Mouse (Mus musculus) liver, embryonic 12.5 days (tissue): ENCODE measurements around the gene Cask. TPM values are rescaled to one million over a fixed set of nuclear protein-coding genes. Genes with fewer than 3 reads are reported as not detected.

Experiments used
- ATAC-seq: fragments of 200-750 bp; cut with Nextera tagmentation; 2 replicates; pipeline ENCODE4 v1.8.0; 2017; ENCODE audit warnings: moderate number of reproducible peaks, mild to moderate bottlenecking, moderate library complexity
- H3K27ac ChIP-seq: fragments of 300-500 bp; sonication (generic); 2 replicates; pipeline ENCODE4 v1.5.1; 2016; ENCODE audit warnings: mild to moderate bottlenecking
- H3K27me3 ChIP-seq: fragments of 300-500 bp; sonication (generic); replicated peaks from 2 replicates; pipeline ENCODE4 v1.6.1; 2016; ENCODE audit warnings: mild to moderate bottlenecking, moderate library complexity
- H3K36me3 ChIP-seq: fragments of 300-500 bp; sonication (generic); 2 replicates; pipeline ENCODE4 v1.6.1; 2016; ENCODE audit warnings: mild to moderate bottlenecking, moderate library complexity
- H3K4me1 ChIP-seq: fragments of 300-500 bp; sonication (generic); 2 replicates; pipeline ENCODE4 v1.6.1; 2016
- H3K4me2 ChIP-seq: fragments of 300-500 bp; sonication (generic); 2 replicates; pipeline ENCODE4 v1.6.1; 2016; ENCODE audit warnings: mild to moderate bottlenecking, moderate library complexity
- H3K4me3 ChIP-seq: fragments of 300-500 bp; sonication (generic); 2 replicates; pipeline ENCODE4 v1.5.1; 2016; ENCODE audit warnings: mild to moderate bottlenecking, moderate library complexity
- H3K9ac ChIP-seq: fragments of 300-500 bp; sonication (generic); 2 replicates; pipeline ENCODE4 v1.6.1; 2016; ENCODE audit warnings: mild to moderate bottlenecking, moderate library complexity
- H3K9me3 ChIP-seq: fragments of 300-500 bp; sonication (generic); replicated peaks from 2 replicates; pipeline ENCODE4 v1.6.1; 2016; ENCODE audit warnings: mild to moderate bottlenecking, moderate library complexity
- WGBS: fragments of 180-500 bp; shearing (Covaris S2); methylation state at CpG from one replicate; pipeline ENCODE4 v1.1.7; 2016; ENCODE audit not compliant: insufficient replicate concordance; 5-methylcytosine and 5-hydroxymethylcytosine counted together
- microRNA-seq: library from miRNA; unstranded; fragments of <30 nt; microRNA quantifications from one replicate; pipeline ENCODE4, GENCODE M21; 2017
- polyA plus RNA-seq: library from polyadenylated mRNA; unstranded; fragments of >200 nt; fragmentation: Nextera tagmentation; extraction: Ambion mirVana; gene quantifications from 2 replicates; pipeline ENCODE4 v1.2.1, GENCODE M21; 2016

Cask gene
- polyA plus RNA-seq, 1 experiment from 2014 or later = 1.5 TPM

DNA sequence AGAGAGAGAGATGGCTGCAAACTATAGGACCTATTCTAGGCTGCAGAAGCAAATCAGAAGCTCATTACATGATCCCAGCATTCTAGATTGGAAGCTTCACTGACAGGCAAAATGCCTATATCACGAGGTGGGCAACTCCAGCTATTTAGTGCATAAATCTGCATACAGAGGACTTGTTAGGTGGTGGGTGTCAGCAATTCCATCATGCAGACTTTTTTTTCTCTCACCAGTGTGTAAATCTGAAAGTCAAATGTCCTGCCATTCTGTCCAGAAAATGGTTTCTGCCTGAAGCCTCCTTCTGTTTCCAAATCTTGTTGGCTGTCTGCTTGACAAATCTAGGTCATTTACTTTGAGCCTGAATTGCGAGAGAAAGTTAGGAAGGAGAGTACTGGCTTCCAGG, 373.6 kb downstream of the Cask start:
- H3K9me3 ChIP-seq = no peaks in the 10 kb centered on the region
- H3K4me2 ChIP-seq = no peak overlapping the region
- no peak overlapping the region for H3K4me3 ChIP-seq
- H3K4me1 ChIP-seq = no peaks in the 10 kb centered on the region
- H3K27me3 ChIP-seq = no peaks in the 10 kb centered on the region
- no peak for ATAC-seq
- 56% methylated on average over 2 of the region's 2 CpGs for WGBS
- no peak overlapping the region for H3K9ac ChIP-seq
- no peaks in the 10 kb centered on the region for H3K36me3 ChIP-seq
- H3K27ac ChIP-seq = no peak overlapping the region

DNA sequence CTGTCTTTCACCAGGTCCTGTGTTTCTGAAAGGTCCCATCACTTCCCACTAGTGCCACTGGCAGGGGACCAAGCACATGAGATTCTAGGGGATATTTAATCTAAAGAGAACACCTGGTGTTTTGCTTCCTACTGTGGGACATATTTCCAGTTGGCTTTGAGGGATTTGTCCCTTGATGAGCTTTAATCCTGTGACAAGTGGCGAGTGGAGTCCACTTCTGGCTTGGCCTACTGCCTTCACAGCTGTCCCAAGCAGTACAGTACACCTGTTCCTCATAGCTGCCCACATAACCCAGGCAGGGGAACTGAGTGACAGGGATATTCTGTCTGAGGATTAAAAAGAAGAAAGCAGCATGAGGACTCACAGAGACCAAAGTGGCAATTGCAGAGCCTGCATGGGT, 375.8 kb downstream of the Cask start:
- Histone ChIP-seq H3K36me3 (no peaks in the 10 kb centered on the region), H3K9ac (no peak overlapping the region), H3K4me1 (no peaks in the 10 kb centered on the region), H3K9me3 (no peaks in the 10 kb centered on the region), H3K27me3 (no peaks in the 10 kb centered on the region), H3K4me3 (no peak overlapping the region), H3K27ac (no peak overlapping the region), H3K4me2 (no peak overlapping the region)
- no peak for ATAC-seq
- WGBS = 44% methylated on average over 1 of the region's 1 CpGs

DNA sequence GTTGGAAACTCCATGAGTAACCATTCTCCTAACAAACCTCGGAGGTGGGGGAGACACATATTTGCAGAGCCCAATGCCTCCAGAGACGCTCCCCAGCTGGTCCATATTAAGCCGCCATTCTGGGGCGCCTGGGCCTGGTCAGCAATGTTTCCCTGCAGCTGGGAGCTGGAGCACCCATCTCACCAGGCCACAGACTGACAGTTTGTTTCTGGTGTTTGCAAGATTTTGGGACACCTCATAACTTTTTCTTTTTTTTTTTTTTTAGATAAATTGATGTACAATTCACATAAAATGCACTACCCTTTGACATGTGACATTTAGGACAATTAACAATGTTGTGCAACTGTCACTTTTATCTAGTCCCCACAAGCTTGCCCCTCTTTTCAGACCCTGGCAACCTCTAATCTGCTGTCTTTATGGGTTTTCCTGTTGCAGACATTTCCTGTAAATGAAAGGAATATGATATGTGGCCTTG, 378.4 kb downstream of the Cask start:
- Histone ChIP-seq H3K4me1 (no peaks in the 10 kb centered on the region), H3K27me3 (no peaks in the 10 kb centered on the region), H3K4me3 (no peak overlapping the region), H3K36me3 (no peaks in the 10 kb centered on the region), H3K9me3 (no peaks in the 10 kb centered on the region), H3K4me2 (no peak overlapping the region), H3K9ac (no peak overlapping the region), H3K27ac (no peak overlapping the region)
- WGBS = 67% methylated on average over 4 of the region's 4 CpGs
- ATAC-seq = no peak

DNA sequence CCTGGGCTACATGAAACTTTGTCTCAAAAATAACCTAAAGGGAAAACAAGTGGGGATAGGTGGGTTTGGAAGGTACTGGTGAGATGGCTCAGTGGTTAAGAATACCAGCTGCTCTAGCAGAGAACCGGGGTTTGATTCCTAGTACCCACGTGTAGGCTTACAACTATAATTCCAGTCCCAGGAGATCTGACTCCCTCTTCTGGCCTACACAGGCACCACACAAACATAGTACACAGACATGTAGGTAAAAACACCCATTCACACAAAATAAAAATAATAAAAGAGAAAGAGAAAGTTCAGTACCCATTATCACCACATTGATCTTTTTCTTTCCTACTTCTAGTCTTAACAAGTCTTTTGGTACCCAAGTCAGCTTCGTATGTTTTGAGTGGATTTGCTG, 379.2 kb downstream of the Cask start:
- Histone ChIP-seq H3K27me3 (no peaks in the 10 kb centered on the region), H3K4me2 (no peak overlapping the region), H3K36me3 (no peaks in the 10 kb centered on the region), H3K4me3 (no peak overlapping the region), H3K27ac (no peak overlapping the region), H3K4me1 (no peaks in the 10 kb centered on the region), H3K9ac (no peak overlapping the region), H3K9me3 (no peaks in the 10 kb centered on the region)
- WGBS = 72% methylated on average over 3 of the region's 3 CpGs
- no peak for ATAC-seq

DNA sequence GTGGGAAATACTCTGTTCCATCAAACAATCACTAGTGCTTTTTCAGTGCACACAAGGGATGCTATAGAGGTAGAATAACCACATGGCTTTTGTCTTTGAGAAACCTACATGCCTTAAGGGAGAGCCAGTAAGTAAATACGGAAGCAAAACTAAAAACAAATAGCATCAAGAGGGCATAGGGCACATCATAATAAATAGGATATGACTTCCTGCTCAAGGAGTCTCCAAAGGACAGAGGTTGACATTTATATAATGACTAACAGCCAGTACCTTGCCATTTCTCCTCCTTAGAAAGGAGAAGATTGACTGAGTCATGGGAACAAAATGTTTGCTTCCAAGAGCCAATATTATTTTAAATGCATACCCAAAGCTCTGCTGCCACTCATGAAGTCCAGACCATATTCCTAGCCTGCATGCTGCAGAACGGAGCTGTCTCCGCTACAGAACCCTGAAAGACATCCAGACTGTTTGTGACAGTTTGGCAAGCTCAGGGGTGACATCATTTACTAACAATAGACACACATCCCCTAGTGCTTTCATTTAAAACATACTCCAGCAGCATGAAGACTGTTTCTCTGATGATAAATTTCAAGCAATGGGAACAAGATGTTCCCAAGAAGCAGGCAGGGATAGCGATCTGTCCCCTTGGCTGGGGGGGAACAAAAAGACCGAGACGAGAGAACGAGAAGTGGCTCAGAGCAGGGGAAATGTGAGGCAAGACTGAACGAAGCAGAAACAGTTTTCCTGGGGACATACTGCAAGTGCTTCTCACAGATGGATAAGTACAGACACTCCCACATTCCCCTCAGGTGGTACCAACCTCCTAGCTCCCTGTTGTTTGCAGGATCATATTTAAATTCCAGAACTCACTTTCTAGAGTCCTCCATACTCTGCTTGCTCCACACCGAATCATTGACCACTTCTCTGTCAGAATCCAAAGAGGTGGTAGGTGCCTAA, 381.7 kb downstream of the Cask start:
- Histone ChIP-seq H3K9ac (no peak overlapping the region), H3K27me3 (no peaks in the 10 kb centered on the region), H3K9me3 (no peaks in the 10 kb centered on the region), H3K27ac (no peak overlapping the region), H3K4me3 (no peak overlapping the region), H3K36me3 (no peaks in the 10 kb centered on the region), H3K4me2 (no peak overlapping the region), H3K4me1 (no peaks in the 10 kb centered on the region)
- WGBS = 53% methylated on average over 9 of the region's 9 CpGs
- ATAC-seq = no peak

DNA sequence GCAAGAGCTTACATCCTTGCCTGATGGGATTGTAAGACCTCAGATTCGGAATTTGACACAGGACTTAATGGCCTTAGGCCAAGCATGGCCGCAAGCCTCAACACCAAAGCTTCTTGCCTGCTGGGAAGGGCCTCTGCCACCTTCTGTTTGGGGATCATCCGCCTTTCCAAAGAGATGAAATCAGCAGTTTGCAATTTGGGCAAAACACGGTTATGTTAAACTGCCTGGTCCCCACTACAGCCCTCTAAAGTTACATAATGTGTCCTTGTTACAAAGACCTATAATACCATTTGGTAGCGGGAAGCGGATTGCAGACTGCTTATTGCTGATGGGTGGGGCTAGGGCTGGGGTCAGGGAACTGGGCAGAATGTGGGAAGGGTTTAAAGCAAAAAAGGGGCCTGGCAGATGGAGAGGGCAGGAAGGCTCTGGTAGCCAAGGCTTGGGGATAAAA, 384.0 kb downstream of the Cask start:
- no peaks in the 10 kb centered on the region for H3K27me3 ChIP-seq
- H3K36me3 ChIP-seq = no peaks in the 10 kb centered on the region
- no peaks in the 10 kb centered on the region for H3K9me3 ChIP-seq
- no peak for ATAC-seq
- H3K27ac ChIP-seq = no peak overlapping the region
- 77% methylated on average over 6 of the region's 6 CpGs for WGBS
- H3K4me1 ChIP-seq = peaks cover 1% of the 10 kb centered on the region; the same call in 1 of the 2 replicates
- H3K9ac ChIP-seq = no peak overlapping the region
- H3K4me2 ChIP-seq = no peak overlapping the region
- H3K4me3 ChIP-seq = no peak overlapping the region

Small RNA genes lying within 50 kb of the gene (microRNA-seq; reads per million reads assigned to microRNA genes)
- gene Gm25246 = not detected

Other genes with a start within 250 kb of the Cask start
- gene Gpr34, start 219.3 kb downstream of the Cask start, polyA plus RNA-seq = 0.44 and 0.50 TPM in 2 replicates
- gene Gpr82, start 190.0 kb downstream of the Cask start, polyA plus RNA-seq = 0.05 and 0.07 TPM in 2 replicates